Mouse (Mus musculus) c-Kit-positive CD71-positive TER-119-negative erythroid progenitor cells, embryonic 14.5 days (primary cell): ENCODE results near the gene Wnt7a.

ENCODE experiments used
- DNase-seq: peaks from one replicate; pipeline ENCODE4 v3.0.0-alpha.2; 2013; ENCODE audit warnings: low read depth

Wnt7a gene

DNA sequence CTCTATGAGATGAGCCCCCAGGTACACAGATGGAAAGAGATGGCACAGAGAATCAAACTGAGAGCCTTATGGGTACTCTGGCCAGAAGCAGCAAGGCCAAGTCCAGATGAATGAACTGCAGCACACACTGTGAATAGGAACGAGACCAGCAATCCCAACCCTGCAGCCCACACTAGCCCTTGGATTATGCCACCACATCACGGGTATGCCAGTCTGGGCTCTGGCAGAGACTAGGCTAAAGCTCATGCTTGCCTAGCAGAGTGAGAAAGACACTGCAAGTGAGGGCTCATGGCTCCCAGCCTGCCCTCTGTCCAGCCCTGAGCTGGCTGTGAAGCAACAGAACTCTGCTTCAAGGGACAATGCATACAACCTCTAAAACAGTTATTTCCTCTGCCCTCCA lies 26.7 kb downstream of the Wnt7a start:
- DNase-seq, result no peak

DNA sequence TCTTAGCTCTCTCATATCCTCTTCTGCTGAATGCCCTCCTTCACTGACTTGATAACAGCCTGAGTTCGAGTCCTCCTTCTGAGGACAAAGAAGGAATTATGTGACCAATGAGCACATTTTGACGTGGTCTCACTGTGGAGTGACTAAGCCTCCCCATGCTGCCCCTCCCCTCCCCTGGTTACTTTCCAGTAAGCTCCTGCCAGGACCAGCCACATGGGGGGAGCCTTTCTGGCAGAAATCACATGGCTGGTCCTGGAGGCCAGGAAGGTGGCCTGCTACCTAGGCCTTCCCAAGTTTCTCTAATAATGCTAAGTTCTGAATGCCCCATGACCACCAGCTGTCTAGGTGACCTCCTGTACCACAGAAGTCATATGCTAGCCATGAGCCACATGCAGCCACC lies 27.3 kb downstream of the Wnt7a start:
- DNase-seq, result no peak

DNA sequence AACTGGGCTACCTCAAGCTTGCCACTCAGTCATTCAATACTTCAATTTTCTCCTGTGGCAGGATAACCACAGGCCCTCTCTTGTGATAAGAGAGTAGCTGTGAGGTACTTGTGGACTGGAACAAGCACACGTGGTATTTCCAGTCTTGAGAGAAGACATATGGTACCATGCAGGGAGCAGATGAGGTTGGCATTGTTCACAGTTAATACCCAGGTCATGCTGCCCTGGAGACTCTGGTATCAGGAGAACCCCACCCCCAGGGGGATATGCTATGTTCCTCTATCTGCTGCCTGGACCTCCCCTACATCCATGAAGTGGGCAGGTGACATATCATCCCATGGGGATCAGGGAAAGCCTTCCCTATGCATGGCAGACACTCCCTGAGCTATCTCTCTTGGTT lies 27.9 kb downstream of the Wnt7a start:
- no peak for DNase-seq

- DNase-seq, result no peak
Observed at GRCm38 (mm10) chr6:91379871-91380270, 31.3 kb downstream of the Wnt7a start.

DNA sequence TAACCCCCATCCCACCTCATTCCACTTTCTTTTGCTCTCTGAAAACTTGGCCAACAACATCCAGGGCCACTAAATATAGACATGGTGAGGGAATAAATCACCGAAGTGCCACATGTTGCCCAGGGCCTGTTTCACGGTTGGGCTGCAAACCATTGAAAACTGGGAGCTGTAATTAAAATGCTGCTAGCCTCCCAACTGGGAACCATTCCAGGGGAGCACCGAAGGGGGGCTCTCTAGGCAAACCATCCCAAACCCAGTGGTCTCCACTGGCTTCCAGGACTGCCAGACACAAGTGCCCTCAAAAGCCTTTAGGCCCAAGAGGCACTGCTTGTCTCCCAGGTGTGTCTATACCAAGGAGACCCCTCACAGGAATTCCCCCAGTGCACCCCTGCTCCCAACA lies 31.9 kb downstream of the Wnt7a start:
- no peak for DNase-seq

DNA sequence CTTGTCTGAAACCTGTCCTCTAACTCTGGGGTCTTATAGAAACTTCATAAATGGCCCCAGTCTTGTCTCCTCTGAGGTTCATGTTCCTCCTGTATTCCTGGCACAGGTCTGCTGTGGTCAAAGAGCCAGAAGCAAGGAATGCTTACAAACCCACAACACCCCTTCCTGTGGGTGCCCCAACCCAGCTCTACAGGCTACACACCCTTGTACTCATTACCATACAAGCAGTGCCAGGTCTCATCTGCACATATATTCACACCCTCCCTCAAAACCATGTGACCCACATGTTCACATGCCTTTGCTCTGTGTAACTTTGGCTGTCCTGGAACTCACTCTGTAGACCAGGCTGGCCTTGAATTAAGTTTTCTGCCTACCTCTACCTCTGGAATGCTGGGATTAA lies 38.2 kb downstream of the Wnt7a start:
- DNase-seq, result no peak

- DNase-seq, result no peak
Observed at GRCm38 (mm10) chr6:91372586-91372971, 38.6 kb downstream of the Wnt7a start.

DNA sequence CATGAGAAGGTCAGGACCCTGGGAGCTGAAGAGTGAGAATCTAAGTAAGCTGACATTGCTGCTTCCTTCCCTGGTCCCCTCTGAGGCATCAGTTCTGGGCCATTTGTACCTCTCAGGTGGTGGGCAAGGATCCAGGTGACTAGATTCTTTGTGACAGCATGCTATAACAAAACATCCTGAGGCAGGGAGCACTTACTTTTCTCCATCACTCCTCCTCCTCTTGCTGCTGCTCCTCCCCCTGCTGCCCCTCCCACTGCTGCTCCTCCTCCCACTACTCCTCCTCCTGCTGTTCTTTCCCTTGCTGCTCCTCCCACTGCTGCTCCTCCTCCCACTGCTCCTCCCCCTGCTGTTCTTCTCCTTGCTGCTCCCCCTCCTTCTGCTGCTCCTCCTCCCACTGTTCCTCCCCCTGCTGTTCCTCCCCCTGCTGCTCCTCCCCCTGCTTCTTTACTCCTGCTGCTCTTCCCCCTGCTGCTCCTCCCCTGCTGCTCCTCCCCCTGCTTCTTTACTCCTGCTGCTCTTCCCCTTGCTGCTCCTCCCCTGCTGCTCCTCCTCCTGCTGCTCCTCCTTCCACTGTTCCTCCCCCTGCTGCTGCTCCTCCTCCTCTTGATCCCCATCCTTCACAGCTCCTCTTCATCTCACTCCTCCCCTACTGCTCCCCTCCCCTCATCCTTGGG lies 39.1 kb downstream of the Wnt7a start:
- no peak for DNase-seq

DNA sequence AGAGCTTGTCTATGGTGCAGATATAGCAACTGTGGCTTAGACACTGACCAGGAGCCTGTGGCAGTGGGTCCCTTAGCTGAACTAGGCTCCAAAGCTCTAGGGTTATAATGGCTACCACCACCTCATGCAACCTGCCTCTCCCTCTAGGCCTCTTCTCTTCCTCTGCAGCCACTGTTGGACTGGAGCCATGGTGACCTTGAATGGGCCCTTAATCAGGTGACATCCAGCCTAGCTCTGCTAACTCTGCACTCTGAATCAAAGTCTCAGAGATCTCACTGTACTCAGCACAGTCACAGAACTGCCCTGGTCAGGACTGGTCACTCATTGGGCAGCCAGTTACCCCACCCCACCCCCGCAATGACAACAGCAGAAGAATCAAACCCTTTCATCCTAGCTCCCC lies 44.4 kb downstream of the Wnt7a start:
- no peak for DNase-seq

- no peak for DNase-seq
Observed at GRCm38 (mm10) chr6:91365480-91365879, 45.7 kb downstream of the Wnt7a start.

DNA sequence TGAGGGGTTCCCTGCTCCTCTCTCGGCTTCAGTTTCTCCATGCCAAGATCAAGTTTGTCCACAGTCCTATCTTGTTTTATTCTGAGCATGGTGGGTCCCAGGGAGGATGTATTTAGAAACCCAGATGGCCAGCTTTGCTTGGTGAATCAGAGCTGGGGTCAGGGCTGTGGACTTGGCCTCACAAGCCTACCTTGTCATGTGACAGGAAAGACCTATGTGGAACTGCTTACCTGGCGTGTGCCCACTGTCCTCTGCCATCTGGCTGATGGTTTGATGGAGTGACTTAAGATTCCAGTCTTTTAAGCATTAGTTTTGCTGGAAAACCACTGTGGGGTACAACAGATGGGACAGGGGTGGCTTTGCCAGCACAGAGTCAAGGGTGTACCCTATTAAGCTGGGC lies 48.4 kb downstream of the Wnt7a start:
- no peak for DNase-seq

DNA sequence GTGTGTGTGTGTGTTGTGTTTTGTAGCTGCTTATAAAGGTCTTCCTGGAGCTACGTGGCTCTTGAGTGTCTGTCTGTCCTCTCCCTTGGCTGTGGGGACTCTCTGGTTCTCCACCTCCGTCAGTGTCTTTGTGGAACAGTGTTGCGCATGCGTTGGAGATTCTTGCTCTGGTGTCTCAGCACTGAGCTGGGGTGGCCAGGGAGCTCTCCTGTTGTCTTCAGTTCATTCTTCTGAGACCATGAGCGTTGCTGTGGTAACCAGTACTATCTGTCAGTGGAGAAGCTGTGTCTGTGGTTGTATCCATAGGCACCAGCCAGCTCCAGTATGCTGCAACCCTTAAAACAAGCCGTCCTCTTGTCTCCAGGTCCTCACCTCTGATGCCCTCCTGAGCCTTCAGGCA lies 50.2 kb downstream of the Wnt7a start:
- no peak for DNase-seq

- no peak for DNase-seq
Observed at GRCm38 (mm10) chr6:91360371-91360690, 50.8 kb downstream of the Wnt7a start.

GRCm38 (mm10) chr6:91359672-91360370 lies 51.3 kb downstream of the Wnt7a start:
- DNase-seq, result no peak

DNA sequence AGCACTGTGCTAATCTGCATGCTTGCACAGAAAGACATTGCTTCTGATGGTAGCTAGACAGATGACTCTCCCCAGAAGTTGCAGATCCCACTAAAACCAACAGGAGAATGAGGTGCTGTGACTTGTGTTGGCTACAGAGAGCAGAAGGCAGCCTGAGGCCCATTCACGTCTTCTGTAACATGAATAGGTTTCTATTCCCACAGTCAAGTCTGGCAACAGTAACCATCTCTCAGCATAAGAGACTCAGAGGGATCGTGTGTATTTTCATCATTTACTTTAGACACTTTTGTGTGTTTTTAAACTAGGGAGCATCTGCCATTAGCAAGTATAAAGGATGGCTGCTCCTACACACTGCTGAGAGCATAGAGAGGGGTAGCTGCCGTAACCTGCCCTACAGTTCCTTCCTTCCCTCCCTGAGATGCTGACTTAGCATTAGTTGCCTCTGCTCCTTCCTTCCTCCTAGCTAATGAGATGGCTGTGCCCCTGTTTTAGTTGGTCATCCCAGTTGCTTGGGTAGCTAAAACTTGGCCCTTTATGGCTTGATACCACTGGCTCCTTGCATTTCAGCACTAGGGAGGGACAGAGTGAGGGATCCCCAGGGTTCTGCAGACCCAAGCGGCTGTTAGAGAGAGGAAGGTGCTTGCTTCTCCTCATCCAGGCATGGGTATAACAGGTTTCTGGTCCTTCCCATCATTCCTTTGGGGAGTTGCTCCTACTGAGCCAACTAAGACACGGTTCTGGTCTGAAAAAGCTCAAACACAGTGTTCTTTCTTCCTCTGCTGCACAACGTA lies 52.1 kb downstream of the Wnt7a start:
- DNase-seq, result no peak

GRCm38 (mm10) chr6:91358394-91358793 lies 52.8 kb downstream of the Wnt7a start:
- DNase-seq, result no peak

DNA sequence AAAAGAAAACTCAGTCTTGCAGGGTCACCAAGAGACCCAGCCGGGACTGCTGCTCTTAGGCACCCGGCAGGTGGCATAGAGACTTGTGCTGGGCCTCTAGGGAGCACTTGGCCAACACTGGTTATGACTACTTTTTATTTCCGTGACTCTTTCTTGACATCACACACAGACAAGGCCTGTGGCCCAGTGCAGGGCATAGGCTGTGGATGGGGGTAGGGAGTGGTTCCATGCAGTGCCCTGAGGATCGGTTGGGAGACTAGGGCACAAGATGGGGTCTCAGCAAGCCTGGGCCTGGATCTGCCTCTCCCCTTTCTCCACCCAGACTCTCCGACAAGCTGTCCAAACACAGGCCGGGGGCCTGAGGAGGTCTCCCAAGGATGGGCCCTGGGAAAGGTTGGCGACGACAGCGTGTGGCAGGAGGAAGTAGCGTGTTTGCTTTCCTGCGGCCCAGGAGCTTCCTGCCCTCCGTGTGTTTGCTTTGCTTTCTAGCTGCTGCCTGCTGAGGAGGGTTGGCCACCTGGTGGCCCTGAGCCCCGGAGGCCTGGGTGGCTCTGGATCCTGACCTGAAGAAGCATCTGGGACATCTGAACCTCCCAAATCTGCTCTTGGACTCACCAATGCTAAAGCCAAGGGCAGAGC lies 53.8 kb downstream of the Wnt7a start:
- DNase-seq, result no peak

DNA sequence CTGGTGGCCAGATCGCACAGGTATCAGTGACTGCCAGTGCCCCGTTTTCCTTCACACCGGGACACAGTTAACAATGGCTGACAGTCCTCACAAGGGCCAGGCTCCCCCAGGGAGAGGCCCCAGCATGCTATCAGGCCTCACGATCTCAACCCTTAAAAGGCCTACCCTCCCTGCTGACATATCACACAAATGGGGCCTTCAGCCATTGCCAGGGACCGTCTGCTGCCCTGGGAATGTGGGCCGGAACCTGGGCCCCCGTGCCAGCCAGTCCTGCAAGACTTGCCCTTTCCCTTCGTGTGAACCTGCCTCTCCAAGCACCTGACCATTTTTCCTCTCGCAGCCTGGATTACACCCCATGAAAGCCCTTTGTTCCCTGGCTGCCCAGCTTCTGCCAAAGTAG lies 61.5 kb downstream of the Wnt7a start:
- DNase-seq, result no peak

- DNase-seq, result no peak
Observed at GRCm38 (mm10) chr6:91347721-91348120, 63.4 kb downstream of the Wnt7a start.

DNA sequence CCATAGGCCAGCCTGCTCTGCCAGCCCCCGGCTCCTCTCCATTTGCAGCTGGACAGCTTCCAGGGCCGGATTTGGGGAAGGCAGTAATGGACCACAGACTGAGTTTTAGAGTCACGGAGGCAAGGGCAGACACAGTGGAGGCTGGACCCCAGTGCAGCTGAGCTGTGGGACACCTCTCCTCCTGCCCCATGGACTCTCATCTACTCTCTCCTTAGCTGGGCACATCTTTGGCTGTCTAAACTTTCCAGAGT lies 64.3 kb downstream of the Wnt7a start:
- no peak for DNase-seq

DNA sequence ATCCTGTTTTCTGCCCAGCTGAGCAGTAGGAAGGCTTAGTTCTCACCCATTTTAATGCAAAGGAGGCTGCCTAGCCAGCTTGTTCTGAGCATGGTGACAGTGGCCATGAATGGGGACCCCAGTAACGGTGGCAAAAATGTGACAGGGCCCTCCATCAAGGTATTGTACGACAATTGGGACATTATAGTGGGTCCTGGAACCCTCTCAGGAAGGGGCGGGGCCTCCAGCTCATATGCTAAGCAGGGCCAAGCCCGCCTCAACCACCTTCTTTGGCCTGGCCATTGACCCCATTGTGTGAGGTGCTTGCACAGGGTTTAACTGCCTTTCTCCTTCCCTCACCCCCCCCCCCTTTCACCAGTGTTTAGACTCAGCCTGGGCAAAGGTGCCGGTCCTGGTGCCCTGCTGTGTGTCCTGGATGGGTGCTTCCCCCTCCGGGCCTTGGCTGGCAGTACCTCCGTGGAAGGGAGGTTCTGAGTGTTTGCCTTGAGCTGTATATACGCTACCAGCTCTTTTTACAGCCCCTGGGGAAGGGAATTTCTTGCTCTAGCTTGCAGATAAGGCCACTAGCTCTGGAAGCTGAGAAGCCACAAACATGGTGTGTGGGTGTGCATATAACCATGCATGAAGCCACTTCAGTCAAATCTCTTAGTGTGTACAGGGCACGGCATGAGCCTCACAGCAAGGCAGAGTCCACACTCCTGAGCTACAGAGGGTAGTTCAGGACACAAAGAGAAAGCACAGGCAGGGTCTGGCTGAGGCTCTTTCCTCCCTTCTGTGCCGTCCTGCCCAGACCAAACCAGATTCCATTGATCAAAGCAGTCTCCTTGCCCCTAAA lies 64.9 kb downstream of the Wnt7a start:
- DNase-seq, result no peak

- DNase-seq, result no peak
Observed at GRCm38 (mm10) chr6:91345091-91345490, 66.1 kb downstream of the Wnt7a start.
